Mouse (Mus musculus): ENCODE data around the gene Gm36210.

Gene Gm36210

DNA sequence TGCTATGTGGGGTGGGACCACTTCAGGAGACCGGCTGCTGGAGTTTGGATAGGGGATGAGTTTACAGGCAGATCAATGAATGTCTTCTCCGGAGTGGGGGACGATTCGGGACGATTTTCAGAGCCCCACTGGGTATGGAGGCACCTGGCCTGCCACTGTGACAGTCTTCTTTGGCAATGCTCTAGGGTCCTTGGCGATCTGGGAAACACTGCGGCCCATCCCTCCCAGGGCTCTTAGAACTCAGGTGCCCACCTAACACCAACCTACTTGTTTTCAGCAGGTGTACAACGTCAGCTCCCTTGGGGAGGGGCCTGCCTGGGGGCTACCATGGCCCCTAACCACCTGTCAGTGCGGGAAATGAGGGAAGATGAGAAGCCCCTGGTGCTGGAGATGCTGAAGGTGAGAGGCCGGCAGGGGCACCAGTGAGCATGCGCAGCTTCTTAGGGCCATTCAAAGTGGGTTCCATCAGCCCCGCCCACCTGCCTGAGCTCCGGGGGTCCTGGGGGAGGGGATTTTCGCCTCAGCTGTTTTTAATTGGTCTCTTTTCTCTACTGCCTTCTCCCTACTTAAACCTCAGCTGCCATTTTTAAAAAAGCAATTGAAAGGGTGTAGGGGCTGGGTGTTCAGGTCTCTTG, 16.7 kb upstream of the Gm36210 start:
- peak; percentile 54 for DNase-seq (ENCODE audit: low read depth, low spot score)

DNA sequence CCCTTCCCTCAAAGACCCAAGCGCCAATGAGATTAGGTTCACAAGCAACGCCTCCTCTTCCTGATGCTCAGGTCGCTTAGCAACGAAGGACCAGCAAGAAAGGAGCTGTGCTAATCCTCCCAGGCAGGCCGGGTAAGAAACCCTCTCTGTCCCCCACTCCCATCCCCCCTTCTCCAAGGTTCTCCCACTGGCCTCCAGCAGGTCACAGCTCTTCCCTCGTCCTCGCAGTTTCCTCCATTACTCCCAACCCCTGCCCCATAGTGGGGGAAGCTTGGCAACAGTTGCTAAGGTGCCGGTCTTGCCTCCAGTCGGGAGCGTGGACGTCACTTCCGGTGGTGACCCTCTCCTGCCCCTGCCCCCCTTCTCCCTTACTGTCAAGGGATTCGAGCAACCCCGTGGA, 16.2 kb upstream of the Gm36210 start:
- peak; percentile 90 for DNase-seq (ENCODE audit: low read depth, low spot score)

DNA sequence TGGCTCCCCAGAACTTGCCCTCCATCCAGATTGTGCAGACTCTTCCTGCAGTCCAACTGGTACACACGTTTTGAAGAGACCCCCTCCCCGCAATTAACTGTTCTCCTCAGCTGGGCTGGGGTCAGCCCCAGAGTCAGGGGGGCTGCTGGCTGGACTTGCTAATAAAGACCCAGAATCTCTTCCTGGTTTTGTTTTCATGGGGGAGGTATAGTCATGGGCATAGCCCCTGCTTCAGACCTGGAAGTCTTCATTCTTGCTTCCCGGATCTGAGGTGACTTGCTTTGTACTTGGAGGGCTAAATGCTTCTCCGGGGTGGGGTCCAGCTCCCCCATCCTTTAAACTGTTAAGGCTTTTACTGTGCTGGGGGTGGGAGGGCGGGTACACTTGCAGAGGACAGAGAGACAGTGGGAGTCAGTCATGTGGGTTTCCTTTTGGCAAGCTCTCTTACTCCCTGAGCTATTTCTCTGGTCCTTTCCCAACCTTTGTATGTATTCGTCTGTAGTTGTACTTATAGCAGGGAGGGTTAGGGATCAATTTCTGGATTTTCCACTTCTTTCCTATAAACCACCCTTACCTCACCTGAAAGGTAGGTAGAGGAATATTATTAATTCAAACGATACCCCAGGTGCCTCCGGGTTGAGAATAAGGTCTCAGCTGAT, 15.6 kb upstream of the Gm36210 start, which contains the start of gene Nat14:
Nat14 (plus strand) TSS at position 205 of the 659 bp plus-strand sequence.
- DNase-seq (ENCODE audit: low read depth, low spot score), result peak; percentile 55

DNA sequence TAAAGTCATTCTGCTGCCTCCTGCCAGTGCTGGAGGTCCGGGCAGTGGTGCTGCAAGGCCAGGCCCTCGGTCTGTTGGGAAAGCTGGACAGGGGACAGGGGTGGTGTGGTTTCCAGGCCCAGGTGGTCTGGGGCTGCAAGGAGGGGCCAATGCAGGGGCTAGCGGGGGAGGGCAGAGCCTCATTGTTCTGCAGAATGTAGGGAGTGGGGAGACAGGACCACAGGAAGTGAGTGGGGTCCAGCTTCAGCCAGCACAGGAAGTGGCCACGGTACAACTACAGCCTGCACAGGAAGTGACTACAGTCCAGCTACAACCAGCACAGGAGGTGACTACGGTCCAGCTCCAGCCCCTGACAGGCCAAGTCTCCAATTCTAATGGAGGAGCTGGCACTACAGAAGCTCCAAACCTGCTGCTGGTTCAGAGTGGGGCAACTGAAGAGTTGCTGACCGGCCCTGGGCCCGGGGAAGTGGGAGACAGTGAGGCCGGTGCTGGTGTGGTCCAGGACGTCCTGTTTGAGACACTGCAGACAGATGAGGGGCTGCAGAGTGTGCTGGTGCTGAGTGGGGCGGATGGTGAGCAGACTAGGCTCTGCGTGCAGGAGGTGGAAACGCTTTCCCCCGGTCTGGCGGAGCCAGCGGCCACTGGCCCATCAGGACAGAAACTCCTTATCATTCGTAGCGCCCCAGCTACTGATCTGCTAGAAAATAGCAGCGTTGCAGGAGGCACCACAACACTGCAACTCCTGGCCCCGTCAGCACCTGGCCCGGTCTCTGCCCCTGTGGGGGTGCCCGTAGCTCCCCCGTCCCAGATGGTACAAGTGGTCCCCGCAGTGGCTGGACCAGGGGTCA, 14.9 kb upstream of the Gm36210 start:
- DNase-seq (ENCODE audit: low read depth, low spot score), result no peak

DNA sequence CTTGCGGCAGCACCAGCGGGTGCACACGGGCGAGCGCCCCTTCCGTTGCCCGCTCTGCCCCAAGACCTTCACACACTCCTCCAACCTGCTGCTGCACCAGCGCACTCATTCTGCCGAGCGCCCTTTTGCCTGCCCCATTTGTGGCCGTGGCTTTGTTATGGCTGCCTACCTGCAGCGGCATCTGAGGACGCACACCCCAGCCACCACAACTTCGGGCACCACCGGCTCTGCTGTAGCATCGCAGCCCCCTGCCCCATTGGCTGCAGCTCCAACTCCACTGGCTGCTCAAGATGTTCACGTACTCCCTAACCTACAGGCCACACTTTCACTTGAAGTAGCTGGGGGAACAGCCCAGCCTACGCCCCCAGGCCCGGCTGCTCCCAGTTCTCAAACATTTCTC, 14.2 kb upstream of the Gm36210 start:
- no peak for DNase-seq (ENCODE audit: low read depth, low spot score)

DNA sequence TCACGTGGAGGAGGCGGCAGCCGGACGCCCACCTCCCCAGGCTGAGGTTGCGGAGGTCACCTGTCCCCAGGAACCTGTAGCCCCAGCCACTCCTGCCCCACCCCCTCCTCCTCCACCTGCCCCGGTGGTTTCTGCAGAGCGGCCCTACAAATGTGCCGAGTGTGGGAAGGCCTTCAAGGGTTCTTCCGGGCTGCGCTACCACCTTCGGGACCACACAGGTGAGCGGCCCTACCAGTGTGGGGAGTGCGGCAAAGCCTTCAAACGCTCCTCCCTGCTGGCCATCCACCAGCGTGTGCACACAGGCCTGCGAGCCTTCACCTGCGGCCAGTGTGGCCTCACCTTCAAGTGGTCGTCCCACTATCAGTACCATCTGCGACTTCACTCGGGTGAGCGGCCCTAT, 13.7 kb upstream of the Gm36210 start:
- no peak for DNase-seq (ENCODE audit: low read depth, low spot score)

DNA sequence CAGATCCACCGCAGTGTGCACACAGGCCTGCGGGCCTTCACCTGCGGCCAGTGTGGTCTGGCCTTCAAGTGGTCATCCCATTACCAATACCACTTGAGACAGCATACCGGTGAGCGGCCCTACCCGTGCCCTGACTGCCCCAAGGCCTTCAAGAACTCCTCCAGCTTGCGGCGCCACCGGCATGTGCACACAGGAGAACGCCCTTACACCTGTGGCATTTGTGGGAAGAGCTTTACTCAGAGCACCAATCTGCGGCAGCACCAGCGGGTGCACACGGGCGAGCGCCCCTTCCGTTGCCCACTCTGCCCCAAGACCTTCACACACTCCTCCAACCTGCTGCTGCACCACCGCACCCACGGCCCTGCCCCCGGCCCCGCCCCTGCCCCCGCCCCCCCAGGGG, 12.8 kb upstream of the Gm36210 start:
- no peak for DNase-seq (ENCODE audit: low read depth, low spot score)

DNA sequence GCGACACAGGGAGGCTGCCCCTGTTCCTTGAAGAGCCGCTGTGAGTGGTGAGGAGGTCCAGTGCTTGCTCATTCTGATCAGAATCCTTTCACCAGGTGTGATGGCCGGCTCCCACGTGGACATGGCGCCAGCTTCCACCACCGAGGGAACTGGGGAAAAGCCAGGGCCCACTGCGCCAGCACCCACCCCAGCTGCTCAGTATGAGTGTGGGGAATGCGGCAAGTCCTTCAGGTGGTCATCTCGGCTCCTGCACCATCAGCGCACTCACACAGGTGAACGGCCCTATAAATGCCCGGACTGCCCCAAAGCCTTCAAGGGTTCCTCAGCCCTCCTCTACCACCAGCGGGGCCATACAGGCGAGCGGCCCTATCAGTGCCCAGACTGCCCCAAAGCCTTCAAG, 12.4 kb upstream of the Gm36210 start:
- no peak for DNase-seq (ENCODE audit: low read depth, low spot score)

DNA sequence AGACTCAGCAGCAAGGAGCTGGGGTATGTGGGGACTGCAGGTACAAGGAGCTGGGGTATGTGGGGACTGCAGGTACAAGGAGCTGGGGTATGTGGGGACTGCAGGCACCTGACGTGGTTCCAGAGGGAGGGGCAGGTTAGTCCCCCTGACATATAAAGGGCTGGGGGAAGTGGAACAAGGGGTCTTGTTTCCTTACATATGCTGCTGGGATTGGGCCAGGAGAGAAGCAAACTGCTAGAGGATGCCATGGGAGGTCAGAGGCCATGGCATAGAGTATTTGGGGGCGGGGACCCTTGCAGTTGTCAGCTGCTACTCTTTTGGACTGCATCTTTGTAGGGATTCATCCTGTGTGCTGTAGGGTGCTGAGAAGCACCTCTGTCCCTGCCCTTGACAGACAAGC, 11.2 kb upstream of the Gm36210 start:
- DNase-seq (ENCODE audit: low read depth, low spot score), result no peak

DNA sequence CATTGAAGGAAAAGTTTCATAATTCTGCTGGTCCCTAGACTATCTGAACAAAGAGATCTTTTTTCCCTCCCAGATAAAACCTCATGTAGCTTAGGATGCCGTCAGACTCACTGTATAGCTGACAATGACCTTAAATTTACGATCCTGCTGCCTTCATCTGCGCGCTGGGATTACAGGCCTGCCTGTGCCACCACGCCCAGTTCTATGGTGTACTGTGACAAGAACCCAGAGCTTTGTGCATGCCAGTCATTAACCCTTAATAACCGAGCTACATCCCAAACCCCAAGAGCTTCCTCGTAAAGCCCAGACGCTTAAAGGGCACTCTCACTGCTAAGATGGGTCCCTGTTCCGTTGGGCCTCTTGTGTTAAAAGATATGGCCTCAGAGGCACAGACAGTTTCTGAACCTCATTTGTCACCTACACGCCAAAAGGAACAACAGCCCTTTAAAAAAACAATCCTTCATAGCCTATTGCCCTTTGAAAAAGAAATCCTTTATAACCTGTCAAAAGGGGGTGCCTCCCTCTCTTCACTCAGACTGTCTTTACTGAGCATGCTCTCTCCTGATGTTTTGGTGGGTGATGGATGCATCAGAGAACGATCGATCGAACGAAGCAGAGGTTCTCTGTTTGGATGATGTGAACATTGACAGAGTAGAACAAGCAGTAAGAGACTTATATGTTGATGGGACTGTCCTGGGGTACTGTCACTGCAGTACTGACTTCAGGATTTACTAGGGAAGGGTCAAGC, 9.5 kb upstream of the Gm36210 start:
- DNase-seq (ENCODE audit: low read depth, low spot score), result no peak

DNA sequence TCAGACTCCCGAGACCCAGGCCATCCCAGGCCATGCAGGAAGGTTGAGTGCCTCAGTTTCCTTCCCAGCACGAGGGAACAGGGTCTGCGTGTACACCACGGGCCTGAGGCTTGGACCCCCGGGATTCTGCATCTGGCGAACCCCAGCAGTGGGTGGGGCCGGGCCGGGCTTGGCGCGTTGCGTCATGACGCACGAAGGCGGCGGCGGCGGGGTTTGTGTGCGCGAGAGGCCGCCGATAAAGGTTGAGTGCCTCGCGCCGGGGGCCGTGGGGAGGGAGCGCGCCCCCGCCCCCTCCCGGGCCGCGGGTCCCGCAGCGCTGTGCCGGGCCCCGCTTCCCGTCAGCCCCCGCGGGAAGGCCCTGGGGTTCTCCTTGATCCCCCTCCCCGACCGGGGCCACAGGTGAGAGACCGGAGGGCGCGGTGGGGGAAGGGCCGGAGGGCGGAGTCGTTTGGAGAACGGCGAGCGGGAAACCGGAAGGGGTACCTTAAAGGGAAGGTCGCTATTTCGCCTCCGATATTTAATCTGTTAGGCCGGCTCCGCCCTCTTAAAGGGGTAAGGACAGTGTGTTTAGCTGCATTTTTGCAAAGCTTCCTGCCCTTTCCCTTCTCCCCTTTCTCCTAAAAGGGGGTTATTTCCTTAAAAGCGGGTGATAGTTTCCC, 8.8 kb upstream of the Gm36210 start, which contains the start of gene Zfp628:
Zfp628 (plus strand) TSS at position 211 of the 659 bp plus-strand sequence.
- DNase-seq (ENCODE audit: low read depth, low spot score), result peak; percentile 94

DNA sequence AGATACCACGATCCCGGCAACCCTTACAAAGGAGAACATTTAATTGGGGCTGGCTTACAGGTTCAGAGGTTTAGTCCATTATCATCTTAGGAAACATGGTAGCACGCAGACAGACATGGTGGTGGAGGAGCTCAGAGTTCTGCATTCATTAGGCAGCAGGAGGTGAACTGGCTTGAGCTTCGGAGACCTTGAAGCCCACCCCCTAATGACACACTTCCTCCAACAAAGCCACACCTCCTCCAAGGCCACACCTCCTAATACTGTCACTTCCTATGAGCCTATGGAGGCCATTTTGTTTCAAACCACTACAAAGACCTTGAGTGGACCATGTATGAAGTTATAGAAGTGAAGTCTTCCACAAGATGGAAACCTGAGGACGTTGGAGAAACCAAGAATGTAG, 5.9 kb upstream of the Gm36210 start:
- no peak for DNase-seq (ENCODE audit: low read depth, low spot score)

DNA sequence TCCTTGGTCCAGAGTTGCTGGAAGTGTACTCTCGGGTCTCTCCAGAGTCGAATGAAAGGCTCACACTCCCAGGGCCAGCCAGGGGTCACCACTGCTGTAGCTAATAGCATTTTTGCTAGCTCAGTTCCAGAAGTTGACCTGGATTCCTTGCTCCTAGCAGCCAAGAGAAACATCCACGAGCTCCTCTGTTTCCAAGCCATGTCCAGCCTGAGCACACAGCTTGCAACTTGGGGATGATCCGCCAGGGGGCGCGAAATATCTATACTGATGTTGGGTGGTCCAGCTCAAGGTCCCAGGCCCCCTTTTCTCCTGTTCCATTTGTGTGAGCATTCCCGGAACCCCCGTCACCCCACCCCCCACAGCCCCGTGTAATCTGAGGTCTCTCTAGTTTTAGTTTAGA, 5.2 kb upstream of the Gm36210 start:
- DNase-seq (ENCODE audit: low read depth, low spot score), result no peak

DNA sequence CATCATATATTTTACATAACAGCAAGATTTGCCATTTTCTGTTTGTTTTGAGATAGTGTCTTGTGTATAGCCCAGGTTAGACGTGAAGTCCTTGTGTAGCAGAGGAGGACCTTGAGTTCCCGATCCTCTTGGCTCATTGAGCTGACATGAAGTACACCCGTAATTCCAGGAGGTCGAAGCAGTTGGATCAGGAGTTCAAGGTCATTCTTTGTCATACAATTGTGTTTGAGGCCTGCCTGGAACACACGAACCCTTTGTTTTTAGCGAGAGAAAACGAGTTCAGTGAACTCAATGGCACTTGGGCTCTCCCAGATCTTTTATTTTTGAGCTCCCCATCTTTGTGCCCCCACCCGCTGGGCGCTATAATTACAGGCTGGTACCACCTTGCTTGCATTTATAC, 3.9 kb downstream of the Gm36210 start:
- no peak for DNase-seq (ENCODE audit: low read depth, low spot score)

DNA sequence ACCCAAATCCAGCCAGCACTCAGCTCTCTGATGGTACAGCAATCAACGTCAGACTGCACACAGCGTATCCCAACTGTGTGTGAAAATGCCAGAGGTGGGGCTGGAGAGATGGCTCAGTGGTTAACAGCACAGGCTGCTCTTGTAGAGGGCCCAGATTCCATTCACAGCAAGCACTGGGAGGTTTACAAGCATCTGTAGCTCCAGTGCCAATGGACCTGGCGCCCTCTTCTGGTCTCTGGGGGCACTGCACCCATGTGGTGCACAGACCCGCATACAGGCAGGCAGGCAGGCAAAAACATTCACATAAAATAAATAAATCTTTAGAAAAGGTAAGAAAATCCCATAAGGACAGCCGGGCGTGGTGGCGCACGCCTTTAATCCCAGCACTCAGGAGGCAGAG, 5.1 kb downstream of the Gm36210 start:
- DNase-seq (ENCODE audit: low read depth, low spot score), result no peak

DNA sequence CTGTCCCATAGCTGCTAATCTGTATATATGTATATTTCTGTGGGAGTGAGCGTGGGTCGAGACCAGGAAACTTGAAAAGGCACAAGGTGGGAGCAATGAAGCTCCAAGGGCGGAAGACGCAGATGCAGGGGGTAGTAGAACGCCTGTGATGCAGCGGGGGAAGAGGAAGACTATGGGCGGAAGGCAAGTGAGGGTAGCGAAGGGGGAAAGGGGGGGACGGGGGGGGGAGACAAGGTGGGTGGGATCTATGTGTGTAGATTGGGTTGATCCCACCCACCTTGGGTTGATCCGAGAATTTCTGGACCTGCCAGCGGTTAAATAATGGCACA, 5.8 kb downstream of the Gm36210 start:
- no peak for DNase-seq (ENCODE audit: low read depth, low spot score)

DNA sequence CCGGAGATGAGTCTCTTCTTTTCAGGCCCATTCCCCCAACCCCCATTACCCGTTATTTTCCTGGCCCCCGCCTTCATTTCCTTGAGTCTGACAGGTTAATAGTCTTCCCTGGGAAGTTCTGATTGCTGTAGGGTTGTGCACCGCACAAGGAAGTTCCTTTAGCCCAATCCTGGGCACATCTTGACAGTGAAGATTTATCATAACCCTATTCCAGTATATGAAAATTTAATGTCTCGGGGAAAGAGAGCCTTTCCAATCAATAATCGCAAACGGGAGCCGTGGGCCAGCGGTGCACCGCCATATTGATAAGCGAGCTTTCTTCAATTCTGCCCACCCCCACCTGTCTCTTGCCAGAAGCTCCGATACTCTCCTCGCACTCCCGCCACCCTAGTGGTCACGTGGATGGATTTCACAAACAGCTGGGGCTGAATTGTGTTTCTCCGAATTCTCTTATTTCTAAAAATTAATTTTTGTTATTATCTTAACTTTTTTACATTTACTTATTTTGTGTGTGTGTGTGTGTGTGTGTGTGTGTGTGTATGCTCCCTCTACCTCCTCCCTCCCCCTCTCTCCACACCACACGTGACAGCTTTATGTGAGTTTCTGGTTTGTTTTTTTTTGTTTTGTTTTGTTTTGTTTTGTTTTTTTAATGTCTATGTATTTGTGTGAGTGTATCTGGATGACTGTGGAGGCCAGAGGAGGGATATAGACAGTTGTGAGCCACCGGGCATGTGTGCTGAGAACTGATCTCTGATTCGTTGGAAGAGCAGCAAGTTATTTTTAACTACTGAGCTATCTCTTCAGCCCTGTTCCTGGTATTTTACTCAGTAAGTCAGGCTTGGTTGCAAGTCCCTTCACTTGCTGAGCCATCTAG, 6.4 kb downstream of the Gm36210 start:
- peak; percentile 44 for DNase-seq (ENCODE audit: low read depth, low spot score)

DNA sequence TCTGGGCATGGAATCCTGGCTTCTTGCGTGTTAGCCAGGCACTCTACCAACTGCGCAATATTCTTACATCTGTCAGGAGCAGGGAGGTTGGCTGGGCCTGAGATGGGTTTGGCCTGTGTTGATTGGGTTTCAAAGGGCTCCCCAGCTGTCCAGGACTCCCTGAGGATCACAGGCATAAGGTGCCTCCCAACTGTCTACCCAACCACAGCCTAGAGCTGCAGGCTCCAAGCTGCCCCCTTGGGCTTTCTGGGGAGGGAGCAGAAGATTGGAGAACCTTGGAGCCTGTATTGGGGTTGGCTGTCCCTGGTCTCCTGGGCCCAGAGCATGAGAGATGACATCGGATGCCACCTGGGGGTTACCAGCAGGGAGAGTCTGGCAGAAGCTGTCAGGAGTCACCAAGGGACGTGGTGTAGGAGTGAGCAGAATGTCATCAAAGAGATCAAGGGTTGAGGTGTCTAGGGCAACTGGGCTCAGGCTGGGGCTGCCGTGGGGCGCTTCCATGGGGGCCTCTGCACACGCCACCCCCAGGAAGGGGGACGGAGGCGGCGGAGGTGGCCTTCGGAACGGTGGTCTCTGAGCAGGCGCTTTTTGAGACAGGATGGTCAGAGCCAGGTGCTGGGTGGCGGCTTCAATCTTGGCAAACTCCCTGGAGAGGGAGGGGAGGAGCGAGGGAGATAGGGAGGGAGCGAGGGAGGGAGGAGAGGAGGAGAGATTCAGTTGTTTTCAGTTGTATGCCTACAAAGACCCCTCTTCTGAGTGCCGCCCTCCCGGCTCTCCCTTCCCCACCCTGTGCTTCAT, 7.3 kb downstream of the Gm36210 start:
- no peak for DNase-seq (ENCODE audit: low read depth, low spot score)

DNA sequence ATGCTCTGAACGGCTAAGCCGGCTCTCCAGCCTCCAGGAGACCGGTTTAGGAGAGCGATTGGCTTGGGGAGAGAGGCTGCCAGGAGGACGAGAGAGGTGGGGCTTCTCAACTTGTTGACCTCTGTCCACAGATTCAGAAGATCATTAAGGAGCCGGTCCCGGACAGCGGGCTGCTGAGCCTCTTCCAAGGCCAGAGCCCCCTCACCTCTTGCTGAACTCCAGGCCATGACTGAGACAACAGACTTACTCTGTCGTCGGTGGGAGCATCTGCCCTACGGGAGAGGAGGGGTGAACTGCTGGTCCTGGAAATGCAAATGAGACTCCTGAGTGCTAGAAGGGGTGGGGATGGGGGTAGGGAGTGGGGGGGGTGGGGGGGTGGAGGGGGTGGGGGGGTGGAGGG, 11.1 kb downstream of the Gm36210 start:
- DNase-seq (ENCODE audit: low read depth, low spot score), result no peak

DNA sequence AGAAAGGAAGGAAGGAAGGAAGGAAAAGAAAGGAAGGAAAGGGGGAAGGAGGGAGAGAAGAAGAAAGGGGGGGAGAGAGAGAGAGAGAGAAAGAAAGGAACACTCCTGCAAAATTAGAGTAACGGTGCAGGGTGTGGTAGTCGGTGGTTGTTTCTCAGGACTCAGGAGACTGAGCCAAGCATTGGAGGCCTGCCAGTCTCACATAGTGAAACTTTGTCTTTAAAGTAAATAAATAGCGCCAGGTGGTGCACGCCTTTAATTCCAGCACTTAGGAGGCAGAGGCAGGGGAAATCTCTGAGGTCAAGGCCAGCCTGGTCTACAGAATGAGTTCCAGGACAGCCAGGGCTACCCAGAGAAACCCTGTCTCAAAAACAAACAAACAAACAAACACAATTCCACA, 19.6 kb downstream of the Gm36210 start:
- DNase-seq (ENCODE audit: low read depth, low spot score), result no peak

Measured in telencephalon, adult 2 months (tissue).